Mouse (Mus musculus) hindbrain, embryonic 10.5 days (tissue): ENCODE results near the gene Acsbg1. TPM values are rescaled to one million over a fixed set of nuclear protein-coding genes. Genes with fewer than 3 reads are reported as not detected.

Experiments
- DNase-seq: peaks from one replicate; pipeline ENCODE4 v3.0.0-alpha.2; 2017; ENCODE audit warnings: low spot score
- H3K27ac ChIP-seq: fragments of 300-500 bp; sonication (generic); 2 replicates; pipeline ENCODE4 v1.5.1; 2016; ENCODE audit warnings: mild to moderate bottlenecking, moderate library complexity
- H3K27me3 ChIP-seq: fragments of 300-500 bp; sonication (generic); 2 replicates; pipeline ENCODE4 v1.6.1; 2016; ENCODE audit warnings: mild to moderate bottlenecking; ENCODE audit not compliant: poor library complexity, insufficient read depth, severe bottlenecking
- H3K36me3 ChIP-seq: fragments of 300-500 bp; sonication (generic); 2 replicates; pipeline ENCODE4 v1.6.1; 2016; ENCODE audit warnings: mild to moderate bottlenecking, moderate library complexity
- H3K4me1 ChIP-seq: fragments of 300-500 bp; sonication (generic); replicated peaks from 2 replicates; pipeline ENCODE4 v1.6.1; 2016; ENCODE audit warnings: mild to moderate bottlenecking
- H3K4me3 ChIP-seq: fragments of 300-500 bp; sonication (generic); 2 replicates; pipeline ENCODE4 v1.5.1; 2016; ENCODE audit warnings: mild to moderate bottlenecking, moderate library complexity
- H3K9me3 ChIP-seq: fragments of 300-500 bp; sonication (generic); 2 replicates; pipeline ENCODE4 v1.6.1; 2016; ENCODE audit warnings: mild to moderate bottlenecking, moderate library complexity
- WGBS: fragments of 180-500 bp; shearing (Covaris S2); methylation state at CpG from one replicate; pipeline ENCODE4 v1.1.7; 2016; 5-methylcytosine and 5-hydroxymethylcytosine counted together
- polyA plus RNA-seq: library from polyadenylated mRNA; unstranded; fragments of >200 nt; fragmentation: Nextera tagmentation; extraction: Ambion mirVana; gene quantifications from 2 replicates; pipeline ENCODE4 v1.2.1, GENCODE M21; 2016

The Acsbg1 gene
- polyA plus RNA-seq, 1 experiment from 2014 or later, result 8.7 TPM

DNA sequence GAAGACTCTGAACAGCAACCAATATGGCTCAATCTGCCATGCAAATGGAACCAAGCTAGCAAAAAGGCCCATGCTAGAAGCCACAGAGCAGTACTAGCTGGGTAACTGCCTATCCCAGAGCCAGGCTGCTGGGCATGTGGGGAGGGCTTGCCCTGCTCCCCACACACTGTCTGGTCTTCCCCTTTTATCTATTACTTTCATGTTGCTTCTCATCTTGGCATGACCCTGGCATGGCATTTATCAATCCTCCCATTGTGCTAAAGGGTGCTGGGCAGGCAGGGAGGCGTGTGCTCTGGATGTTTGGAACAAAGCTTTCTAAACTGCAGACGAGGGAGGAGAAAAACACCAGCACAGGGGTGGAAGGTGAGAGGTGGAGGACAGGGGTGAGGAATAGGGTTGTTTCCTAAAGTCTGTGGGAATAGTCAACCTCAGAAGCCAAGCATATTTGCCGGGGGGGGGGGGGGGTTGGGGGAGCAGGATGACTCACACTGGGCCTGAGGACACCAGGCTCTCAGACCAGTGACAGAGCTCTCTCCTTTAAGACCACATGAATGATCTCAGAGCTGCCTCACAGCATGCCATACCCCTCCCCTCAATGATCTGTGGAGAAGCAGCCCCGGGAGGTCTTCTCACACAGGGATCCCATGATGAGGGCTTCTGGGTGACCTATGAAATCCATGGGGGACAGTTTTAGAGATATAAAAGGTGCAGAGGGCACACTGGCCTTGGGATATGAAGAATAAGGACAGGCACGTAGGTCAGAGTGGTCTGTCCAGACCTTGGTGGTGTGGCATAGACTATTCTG is 24.0 kb downstream of the Acsbg1 start:
- Histone ChIP-seq H3K4me1 (0 out of 2 replicates have a peak, but pooled peaks cover 3% of the 10 kb centered on the region), H3K36me3 (no peaks in the 10 kb centered on the region), H3K9me3 (no peaks in the 10 kb centered on the region), H3K4me3 (no peak overlapping the region), H3K27me3 (no peaks in the 10 kb centered on the region), H3K27ac (no peak overlapping the region)
- 61% methylated on average over 5 of the region's 5 CpGs for WGBS
- no peak for DNase-seq

DNA sequence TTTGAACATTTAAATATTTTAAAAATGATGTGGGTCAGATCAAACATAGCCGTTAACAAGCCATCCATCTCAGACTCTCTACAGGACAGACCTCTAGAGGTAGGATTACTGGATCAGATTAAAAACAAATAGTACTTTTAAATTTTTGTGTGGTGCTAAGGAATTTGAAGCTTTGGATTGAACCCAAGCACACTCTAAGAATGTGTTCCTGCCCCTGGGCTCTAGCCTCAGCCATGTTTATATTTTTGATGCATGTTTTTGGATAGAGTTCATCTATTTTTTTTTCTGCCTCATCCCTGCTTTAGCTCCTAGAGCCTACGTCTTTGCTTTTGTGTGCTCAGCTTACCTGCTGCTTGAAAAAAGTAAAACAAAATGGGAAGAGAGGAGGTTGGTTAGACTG is 28.3 kb downstream of the Acsbg1 start:
- Histone ChIP-seq H3K9me3 (no peaks in the 10 kb centered on the region), H3K4me1 (no peaks in the 10 kb centered on the region), H3K4me3 (no peak overlapping the region), H3K27me3 (no peaks in the 10 kb centered on the region), H3K27ac (no peak overlapping the region), H3K36me3 (no peaks in the 10 kb centered on the region)
- WGBS, result 87% methylated on average over 2 of the region's 2 CpGs
- no peak for DNase-seq

DNA sequence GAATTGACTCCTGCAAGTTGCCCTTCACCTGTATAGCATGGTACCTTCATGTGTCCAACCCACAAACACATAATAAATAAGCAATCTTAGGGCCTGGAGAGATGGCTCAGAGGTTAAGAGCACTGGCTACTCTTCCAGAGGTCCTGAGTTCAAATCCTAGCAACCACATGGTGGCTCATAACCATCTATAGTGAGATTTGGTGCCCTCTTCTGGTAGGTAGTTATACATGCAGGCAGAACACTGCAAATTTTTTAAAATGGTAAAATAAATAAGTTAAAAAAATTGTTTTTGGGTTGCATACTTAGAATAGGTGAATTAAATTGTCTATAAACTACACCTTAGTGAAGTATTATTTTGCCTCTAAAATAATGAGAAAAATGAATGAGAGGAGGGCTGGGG is 30.8 kb downstream of the Acsbg1 start:
- Histone ChIP-seq H3K4me1 (no peaks in the 10 kb centered on the region), H3K36me3 (no peaks in the 10 kb centered on the region), H3K27ac (no peak overlapping the region), H3K9me3 (no peaks in the 10 kb centered on the region), H3K27me3 (no peaks in the 10 kb centered on the region), H3K4me3 (no peak overlapping the region)
- DNase-seq, result no peak

DNA sequence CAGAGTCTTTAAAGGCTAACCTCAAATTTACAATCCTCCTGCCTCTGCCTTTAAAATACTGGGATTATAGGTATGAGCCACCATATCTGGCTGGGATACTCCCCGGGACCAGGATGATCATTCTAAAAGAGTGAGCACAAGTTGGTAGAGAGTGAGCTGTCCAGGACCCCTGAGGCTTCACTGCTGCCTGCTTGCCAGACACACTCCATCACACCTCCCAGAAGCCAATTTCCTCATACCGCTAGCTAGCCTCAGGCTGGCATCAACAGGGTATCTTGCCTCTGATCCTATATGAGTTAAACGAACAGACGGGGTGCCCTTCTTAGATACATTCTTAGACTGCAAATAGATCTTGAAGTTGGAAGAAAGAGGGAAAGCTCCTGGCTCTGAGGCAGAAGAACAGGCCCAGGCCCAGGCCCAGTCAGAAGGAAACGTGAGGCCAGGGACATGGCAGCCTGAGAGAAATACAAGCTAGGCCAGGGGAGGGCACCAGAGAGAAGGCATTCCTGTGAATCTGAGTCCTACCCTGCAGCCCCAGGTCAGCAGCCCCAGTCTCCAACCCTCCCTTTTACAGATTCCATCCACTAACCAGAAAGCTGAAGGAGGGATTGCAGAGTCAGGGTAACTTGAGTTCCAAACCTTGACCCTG is 31.9 kb downstream of the Acsbg1 start:
- no peaks in the 10 kb centered on the region for H3K36me3 ChIP-seq
- no peak overlapping the region for H3K4me3 ChIP-seq
- no peaks in the 10 kb centered on the region for H3K9me3 ChIP-seq
- 82% methylated on average over 5 of the region's 5 CpGs for WGBS
- no peaks in the 10 kb centered on the region for H3K4me1 ChIP-seq
- H3K27me3 ChIP-seq, result no peaks in the 10 kb centered on the region
- H3K27ac ChIP-seq, result no peak overlapping the region
- no peak for DNase-seq

DNA sequence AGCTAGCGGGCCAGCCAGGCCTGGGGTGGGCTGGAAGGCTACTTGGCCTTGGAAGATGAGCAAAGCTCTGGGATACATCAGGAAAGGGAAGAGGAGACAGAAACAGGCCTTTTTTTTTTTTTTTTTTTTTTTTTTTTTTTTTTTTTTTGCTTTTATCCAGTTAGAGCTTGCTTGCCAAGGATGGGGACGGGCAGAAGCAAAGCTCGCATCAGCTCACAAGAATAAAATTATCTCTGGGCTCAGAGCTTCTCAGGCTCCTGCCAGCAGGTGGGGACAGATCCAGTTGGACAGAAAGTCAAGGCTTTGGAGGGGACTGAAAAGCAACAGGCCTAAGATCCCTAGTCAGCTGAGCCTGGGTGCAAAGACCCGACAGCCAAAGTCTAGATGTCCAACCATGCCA is 32.9 kb downstream of the Acsbg1 start:
- Histone ChIP-seq H3K27me3 (no peaks in the 10 kb centered on the region), H3K4me3 (no peak overlapping the region), H3K4me1 (no peaks in the 10 kb centered on the region), H3K36me3 (no peaks in the 10 kb centered on the region), H3K27ac (no peak overlapping the region), H3K9me3 (no peaks in the 10 kb centered on the region)
- no peak for DNase-seq
- WGBS, result 94% methylated on average over 4 of the region's 4 CpGs

DNA sequence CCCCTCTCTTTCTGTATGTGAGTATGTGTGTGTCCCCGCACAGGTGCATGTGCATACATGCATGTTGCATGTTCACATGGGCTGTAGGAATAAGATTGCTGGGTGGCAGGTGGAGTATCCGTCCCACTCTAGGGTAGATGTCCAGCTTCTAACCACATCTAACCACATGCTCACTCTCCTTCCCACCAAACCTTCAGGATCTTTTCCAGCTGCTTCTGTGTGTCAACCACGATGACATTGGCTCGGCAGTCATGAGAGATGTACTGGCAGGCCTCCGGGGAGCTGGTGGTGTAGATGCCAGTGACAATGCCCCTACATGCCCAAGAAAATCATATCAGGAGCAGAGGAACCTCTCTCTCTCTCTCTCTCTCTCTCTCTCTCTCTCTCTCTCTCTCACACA is 34.4 kb downstream of the Acsbg1 start:
- no peak overlapping the region for H3K4me3 ChIP-seq
- H3K27me3 ChIP-seq, result no peaks in the 10 kb centered on the region
- H3K36me3 ChIP-seq, result no peaks in the 10 kb centered on the region
- no peaks in the 10 kb centered on the region for H3K4me1 ChIP-seq
- no peak for DNase-seq
- H3K27ac ChIP-seq, result no peak overlapping the region
- 94% methylated on average over 5 of the region's 5 CpGs for WGBS
- no peaks in the 10 kb centered on the region for H3K9me3 ChIP-seq

DNA sequence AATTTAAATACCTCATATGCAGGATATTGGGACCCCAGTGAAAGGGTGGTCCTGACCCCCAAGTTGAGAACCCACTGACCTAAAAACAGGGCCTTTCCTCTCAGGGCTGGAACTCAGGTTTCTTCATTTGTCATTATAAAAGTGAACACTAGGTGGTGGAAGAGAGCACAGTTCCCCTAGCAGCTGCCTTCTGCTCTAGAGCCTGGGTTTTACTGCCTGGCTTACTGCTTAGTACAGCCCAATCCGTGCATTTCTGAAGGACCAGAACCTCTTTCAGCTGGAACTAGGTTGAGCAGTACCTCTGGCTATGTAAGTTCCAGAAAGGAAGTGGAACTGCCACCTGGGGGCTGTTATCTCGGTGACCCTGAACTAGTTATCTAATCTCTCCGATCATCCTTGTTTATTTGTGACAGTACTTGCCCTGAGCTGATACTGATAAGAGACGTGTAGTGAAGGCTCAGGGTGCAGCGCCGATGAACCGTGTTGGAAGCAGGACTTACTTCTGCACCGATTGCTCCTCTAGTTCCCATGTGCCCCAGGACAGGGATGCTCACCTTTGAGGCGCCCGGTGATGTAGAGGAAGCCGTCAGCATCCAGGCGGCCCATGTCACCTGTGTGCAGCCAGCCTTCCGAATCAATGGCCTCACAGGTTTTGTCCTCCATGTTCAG is 47.4 kb downstream of the Acsbg1 start:
- DNase-seq, result peak; percentile 27
- Histone ChIP-seq H3K4me3 (no peak overlapping the region), H3K4me1 (0 out of 2 replicates have a peak, but pooled peaks cover 1% of the 10 kb centered on the region), H3K36me3 (no peaks in the 10 kb centered on the region), H3K27ac (no peak overlapping the region), H3K27me3 (no peaks in the 10 kb centered on the region), H3K9me3 (no peaks in the 10 kb centered on the region)
- 73% methylated on average over 13 of the region's 13 CpGs for WGBS

DNA sequence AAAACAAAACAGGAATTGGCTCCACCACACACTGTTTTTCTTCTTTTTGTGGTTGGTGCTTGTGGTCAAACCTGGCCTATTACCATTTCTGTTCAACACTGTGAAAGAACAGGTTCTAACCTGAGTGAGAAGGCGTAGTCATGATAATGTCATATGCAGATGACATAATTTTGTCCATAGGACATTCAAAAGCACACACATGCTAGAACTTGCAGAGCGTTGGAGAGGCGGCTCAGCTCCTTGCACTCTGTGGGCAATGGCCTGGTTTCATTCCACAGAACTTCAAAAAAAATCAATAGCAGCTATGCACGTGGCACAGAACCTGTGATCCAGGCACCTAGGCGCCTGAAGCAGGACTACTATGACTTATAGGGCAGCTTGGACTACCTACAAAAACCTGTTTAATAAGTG is 48.9 kb downstream of the Acsbg1 start:
- no peaks in the 10 kb centered on the region for H3K9me3 ChIP-seq
- H3K27me3 ChIP-seq, result no peaks in the 10 kb centered on the region
- no peaks in the 10 kb centered on the region for H3K36me3 ChIP-seq
- 89% methylated on average over 5 of the region's 5 CpGs for WGBS
- H3K4me3 ChIP-seq, result no peak overlapping the region
- no peak for DNase-seq
- H3K27ac ChIP-seq, result no peak overlapping the region
- H3K4me1 ChIP-seq, result 0 out of 2 replicates have a peak, but pooled peaks cover 5% of the 10 kb centered on the region

DNA sequence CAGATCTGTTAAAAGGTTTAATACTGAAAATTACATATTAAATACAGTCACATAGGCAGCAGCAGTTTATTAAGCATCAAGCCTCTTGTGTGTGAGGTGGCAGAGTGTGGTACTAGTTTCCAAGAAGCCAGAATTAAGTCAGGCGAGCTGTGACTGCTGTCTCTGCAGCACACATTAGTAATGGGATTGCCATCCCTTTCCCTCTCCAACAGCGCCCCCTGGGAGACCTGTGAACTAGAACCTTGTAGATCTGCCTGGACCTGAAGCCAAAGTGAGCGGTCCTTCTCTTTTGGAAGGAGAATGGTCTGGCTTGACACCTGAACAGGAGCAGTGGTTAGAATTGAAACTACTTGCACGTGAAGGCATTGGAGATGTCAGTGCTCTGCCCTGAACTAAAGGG is 56.8 kb downstream of the Acsbg1 start:
- 0 out of 2 replicates have a peak, but pooled peaks cover 5% of the 10 kb centered on the region for H3K4me1 ChIP-seq
- H3K9me3 ChIP-seq, result no peaks in the 10 kb centered on the region
- no peaks in the 10 kb centered on the region for H3K27me3 ChIP-seq
- H3K4me3 ChIP-seq, result no peak overlapping the region
- peak; percentile 46 for DNase-seq
- 60% methylated on average over 4 of the region's 4 CpGs for WGBS
- no peak overlapping the region for H3K27ac ChIP-seq
- H3K36me3 ChIP-seq, result peaks cover 52% of the 10 kb centered on the region

DNA sequence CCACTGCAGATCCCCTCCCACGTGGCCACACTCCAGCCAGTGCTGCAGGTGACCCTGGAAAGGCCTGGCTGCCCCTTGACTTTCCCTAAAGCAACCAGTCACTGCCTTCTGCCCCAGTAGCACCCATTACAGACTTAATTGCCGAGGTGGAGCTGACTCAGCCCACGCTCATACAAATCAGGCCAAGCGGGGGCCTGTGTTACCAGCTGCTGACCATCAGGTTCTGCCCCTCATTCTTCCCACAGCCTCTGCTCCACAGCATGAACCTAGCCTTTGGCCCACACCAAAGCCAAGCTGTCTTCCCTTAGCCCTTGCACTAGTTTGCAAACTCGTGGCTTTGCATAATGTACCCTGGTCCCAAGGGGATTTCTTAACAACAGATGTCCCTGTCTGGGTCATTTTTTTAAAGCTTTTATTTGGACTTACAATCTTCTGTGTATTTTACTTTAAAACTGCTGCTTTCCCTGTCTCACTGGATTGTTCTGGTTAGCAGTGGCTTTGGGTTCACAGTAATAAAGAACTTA is 57.5 kb downstream of the Acsbg1 start:
- Histone ChIP-seq H3K36me3 (peaks cover 59% of the 10 kb centered on the region), H3K9me3 (no peaks in the 10 kb centered on the region), H3K4me3 (no peak overlapping the region), H3K27ac (no peak overlapping the region), H3K27me3 (no peaks in the 10 kb centered on the region), H3K4me1 (0 out of 2 replicates have a peak, but pooled peaks cover 3% of the 10 kb centered on the region)
- WGBS, result 75% methylated on average over 5 of the region's 5 CpGs
- no peak for DNase-seq

DNA sequence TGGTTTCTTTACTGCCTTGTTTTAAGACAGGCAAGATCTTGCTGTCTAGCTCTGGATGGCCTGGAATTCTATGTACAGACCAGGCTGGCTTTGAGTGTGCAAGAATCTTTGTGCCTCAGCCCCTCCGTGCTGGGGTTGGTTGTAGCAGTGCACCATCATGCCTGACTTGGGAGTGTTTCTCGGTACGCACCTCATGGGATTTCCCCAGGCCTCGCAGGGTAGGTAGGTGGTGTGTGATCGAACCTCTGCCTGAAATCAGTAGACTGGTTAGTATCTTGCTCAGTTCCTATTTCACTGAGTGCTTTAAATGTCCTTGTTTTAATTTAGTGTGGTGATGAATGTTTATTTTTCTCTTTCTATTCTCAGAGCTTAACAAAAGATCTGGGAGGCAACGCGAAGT is 58.8 kb downstream of the Acsbg1 start:
- no peaks in the 10 kb centered on the region for H3K4me1 ChIP-seq
- H3K27me3 ChIP-seq, result no peaks in the 10 kb centered on the region
- DNase-seq, result no peak
- no peak overlapping the region for H3K27ac ChIP-seq
- no peaks in the 10 kb centered on the region for H3K9me3 ChIP-seq
- WGBS, result 84% methylated on average over 7 of the region's 7 CpGs
- no peak overlapping the region for H3K4me3 ChIP-seq
- peaks cover 72% of the 10 kb centered on the region for H3K36me3 ChIP-seq

DNA sequence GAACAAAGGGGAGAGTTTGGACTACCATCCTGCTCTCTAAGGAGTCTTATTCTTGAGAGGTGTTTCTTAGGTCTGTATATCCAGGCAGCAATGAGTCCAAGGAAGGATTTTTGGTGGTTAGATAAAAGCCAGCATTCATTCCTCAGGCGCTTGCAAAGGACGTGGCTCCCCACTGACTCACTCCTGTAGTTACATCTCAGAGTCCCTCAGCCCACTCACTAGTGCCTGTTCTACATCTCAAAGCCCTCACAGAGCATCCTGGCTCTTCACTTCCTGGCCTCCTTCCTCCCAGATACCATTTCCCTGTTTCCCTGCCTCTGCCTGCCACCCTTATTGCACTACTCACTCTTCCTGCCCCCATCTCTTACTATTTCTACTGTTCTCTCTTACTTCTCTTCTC is 59.3 kb downstream of the Acsbg1 start:
- Histone ChIP-seq H3K36me3 (peaks cover 77% of the 10 kb centered on the region), H3K4me3 (no peak overlapping the region), H3K9me3 (no peaks in the 10 kb centered on the region), H3K4me1 (no peaks in the 10 kb centered on the region), H3K27ac (no peak overlapping the region), H3K27me3 (no peaks in the 10 kb centered on the region)
- no peak for DNase-seq
- WGBS, result 89% methylated on average over 2 of the region's 2 CpGs
